ENCODE assay signal across 8 mouse cellular contexts in the genomic region with DNA sequence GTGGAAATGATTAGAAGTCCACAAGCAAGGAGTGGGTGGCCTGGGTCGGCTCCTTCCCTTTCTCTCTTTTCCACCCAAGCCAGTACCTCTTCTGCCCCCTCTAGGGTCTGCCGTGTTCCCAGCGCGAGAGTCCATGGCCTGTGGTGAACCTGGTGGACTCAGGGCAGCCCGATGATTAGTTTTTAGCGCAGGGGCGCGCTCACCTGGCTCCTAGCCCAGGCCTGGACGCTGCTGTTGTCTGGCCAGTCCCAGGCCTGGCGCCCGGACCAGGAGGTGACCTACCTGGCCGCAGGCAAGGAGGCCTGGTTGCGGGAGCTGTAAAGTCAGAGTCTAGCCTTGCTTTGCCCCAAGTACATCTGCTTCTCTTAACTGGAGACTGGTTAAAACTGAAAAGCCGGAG. TPM values are rescaled to one million over a fixed set of nuclear protein-coding genes. Genes with fewer than 3 reads are reported as not detected.
DNase-seq lines count a peak whose midpoint lies in the region; ATAC-seq and TF ChIP-seq lines count a peak whose summit lies in the region.

A gene (minus strand): TSS at position 388 of the 400 bp plus-strand sequence.

- no peaks in the 10 kb centered on the region for H3K9me3 ChIP-seq in forebrain, embryonic 14.5 days (replicated peaks; ENCODE audit: control insufficient read depth, low read length)
- no peaks in the 10 kb centered on the region for H3K9me3 ChIP-seq in hindbrain, embryonic 15.5 days
- no peaks in the 10 kb centered on the region for H3K9me3 ChIP-seq in liver, embryonic 14.5 days (ENCODE audit: control insufficient read depth, low read length)

- no peak for TF ChIP-seq CTCF in liver, embryonic 14.5 days (IDR thresholded peaks at IDR 0.05; ENCODE audit: low read depth)

- peak within 1 kb of the TSS; percentile 45 for H3K4me2 ChIP-seq in forebrain, embryonic 14.5 days (ENCODE audit: low read length)
- peak within 1 kb of the TSS; percentile 57 for H3K4me2 ChIP-seq in hindbrain, embryonic 15.5 days
- H3K4me2 ChIP-seq in liver, embryonic 14.5 days (ENCODE audit: low read depth): peak within 1 kb of the TSS; percentile 56

- H3K27me3 ChIP-seq in forebrain, embryonic 14.5 days (replicated peaks; ENCODE audit: control insufficient read depth, insufficient read depth, low read length): no peaks in the 10 kb centered on the region
- no peaks in the 10 kb centered on the region for H3K27me3 ChIP-seq in hindbrain, embryonic 15.5 days
- no peaks in the 10 kb centered on the region for H3K27me3 ChIP-seq in liver, embryonic 14.5 days (ENCODE audit: control insufficient read depth, insufficient read depth, low read length)

- 0 out of 2 replicates have a peak within 1 kb of the TSS, but pooled peaks have one; percentile 21 for H3K9ac ChIP-seq in forebrain, embryonic 14.5 days (ENCODE audit: low read length)
- no peak within 1 kb of the TSS for H3K9ac ChIP-seq in hindbrain, embryonic 15.5 days
- no peak within 1 kb of the TSS for H3K9ac ChIP-seq in liver, embryonic 14.5 days (replicated peaks)

- 0 out of 2 replicates have a peak, but pooled peaks have one; percentile 56 for ATAC-seq in cerebellum, adult (ENCODE audit: insufficient number of reproducible peaks, low FRiP score, low TSS enrichment)
- ATAC-seq in forebrain, embryonic 14.5 days: no peak
- no peak for ATAC-seq in hindbrain, embryonic 15.5 days (ENCODE audit: low FRiP score, low read depth)
- ATAC-seq in liver, embryonic 14.5 days (ENCODE audit: insufficient read depth): no peak

- no peaks in the 10 kb centered on the region for H3K36me3 ChIP-seq in forebrain, embryonic 14.5 days (ENCODE audit: control insufficient read depth, insufficient read depth, low read length)
- H3K36me3 ChIP-seq in hindbrain, embryonic 15.5 days: no peaks in the 10 kb centered on the region
- H3K36me3 ChIP-seq in liver, embryonic 14.5 days (replicated peaks; ENCODE audit: control insufficient read depth, insufficient read depth, low read depth): no peaks in the 10 kb centered on the region

- no peak for DNase-seq in cerebellum, postnatal 4 days (ENCODE audit: low spot score in 2 of 2)
- no peak for DNase-seq in forebrain, embryonic 14.5 days (ENCODE audit: low spot score)
- no peak for DNase-seq in liver, embryonic 14.5 days (ENCODE audit: low read depth in 3 of 3, low spot score in 3 of 3)
- DNase-seq in urinary bladder, adult 18-20 months (ENCODE audit: low spot score in 2 of 2): no peak
- DNase-seq in urinary bladder, postnatal 10 days (ENCODE audit: low spot score): no peak
- DNase-seq in layer of hippocampus, postnatal 10 days (ENCODE audit: low spot score in 2 of 2): no peak

- H3K4me1 ChIP-seq in forebrain, embryonic 14.5 days (ENCODE audit: control insufficient read depth, insufficient read depth, low read length): no peaks in the 10 kb centered on the region
- no peaks in the 10 kb centered on the region for H3K4me1 ChIP-seq in hindbrain, embryonic 15.5 days (replicated peaks)
- H3K4me1 ChIP-seq in liver, embryonic 14.5 days (replicated peaks; ENCODE audit: control insufficient read depth in 2 of 2, insufficient read depth in 2 of 2, low read length in 1 of 2): no peaks in the 10 kb centered on the region

- no peak for TF ChIP-seq EP300 in liver, embryonic 14.5 days (IDR thresholded peaks at IDR 0.05; ENCODE audit: low read depth)

- H3K27ac ChIP-seq in forebrain, embryonic 14.5 days (ENCODE audit: low read depth, low read length): no peak within 1 kb of the TSS
- no peak within 1 kb of the TSS for H3K27ac ChIP-seq in hindbrain, embryonic 15.5 days (replicated peaks)
- H3K27ac ChIP-seq in liver, embryonic 14.5 days: no peak within 1 kb of the TSS

- 65% methylated on average over 14 of the region's 14 CpGs for WGBS in forebrain, embryonic 14.5 days
- 75% methylated on average over 14 of the region's 14 CpGs for WGBS in hindbrain, embryonic 15.5 days
- 57% methylated on average over 14 of the region's 14 CpGs for WGBS in liver, embryonic 14.5 days (ENCODE audit: insufficient replicate concordance)

- H3K4me3 ChIP-seq in forebrain, embryonic 14.5 days (ENCODE audit: low read depth, low read length): peak within 1 kb of the TSS; percentile 13; the same call in 1 of the 2 replicates
- H3K4me3 ChIP-seq in hindbrain, embryonic 15.5 days: peak within 1 kb of the TSS; percentile 29; the same call in 1 of the 2 replicates
- H3K4me3 ChIP-seq in liver, embryonic 14.5 days (ENCODE audit: insufficient read depth in 1 of 2, low read depth in 2 of 2, low read length in 2 of 2): 0 out of 4 replicates have a peak within 1 kb of the TSS, but pooled peaks of 1 of the 2 experiments have one; percentile 39

RNA-seq across cellular contexts. Expression of the gene that starts here (rescaled TPM):
- 0.13 TPM in 1 of 2 replicates, not detected in the other for polyA plus RNA-seq in forebrain, embryonic 14.5 days (2014; fragmentation: Nextera tagmentation; extraction: Ambion mirVana)
- 0.08 and 0.10 TPM in 2 replicates for polyA plus RNA-seq in hindbrain, embryonic 15.5 days (2015; fragmentation: Nextera tagmentation; extraction: Ambion mirVana)
- 0.02 and 0.04 TPM in 2 replicates for polyA plus RNA-seq in liver, embryonic 14.5 days (2012; rRNA removed)
- polyA plus RNA-seq in liver, embryonic 14.5 days (2014; fragmentation: Nextera tagmentation; extraction: Ambion mirVana): 0.20 TPM in 1 of 2 replicates, not detected in the other
- total RNA-seq in layer of hippocampus, postnatal 10 days (2021): under 1 TPM in 1 of 2 experiments, not detected in 1; 0.42 TPM
